Mouse (Mus musculus) layer of hippocampus, adult 9-10 months (tissue): ENCODE measurements around the gene Kpna7.
"Not testable (repeated sequence)": the region's sequence is repeated elsewhere in the genome, so short reads cannot be mapped to it uniquely, and the experiment has no call there.

ENCODE experiments used
- DNase-seq: peaks from one replicate; pipeline ENCODE4 v3.0.0; 2022; ENCODE audit warnings: low spot score

Gene Kpna7

GRCm38 (mm10) chr5:145101451-145101850 is 17.6 kb upstream of the Kpna7 start:
- not testable (repeated sequence) for DNase-seq

DNA sequence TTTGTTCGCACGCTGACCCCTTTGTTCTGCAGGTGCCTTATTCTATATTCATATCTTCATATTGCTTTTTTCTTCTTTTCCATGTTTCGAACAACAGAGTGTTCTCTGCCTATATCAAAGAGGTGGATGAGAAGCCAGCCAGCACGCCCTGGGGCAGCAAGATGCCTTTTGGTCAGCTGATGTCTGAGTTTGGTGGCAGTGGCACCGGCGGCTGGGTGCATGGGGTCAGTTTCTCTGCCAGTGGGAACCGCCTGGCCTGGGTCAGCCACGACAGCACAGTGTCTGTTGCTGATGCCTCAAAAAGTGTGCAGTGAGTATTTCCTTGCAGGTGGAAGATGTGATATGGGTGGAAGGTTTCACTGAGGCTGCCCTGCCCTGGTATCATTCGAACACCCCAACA is 17.1 kb upstream of the Kpna7 start:
- no peak for DNase-seq

DNA sequence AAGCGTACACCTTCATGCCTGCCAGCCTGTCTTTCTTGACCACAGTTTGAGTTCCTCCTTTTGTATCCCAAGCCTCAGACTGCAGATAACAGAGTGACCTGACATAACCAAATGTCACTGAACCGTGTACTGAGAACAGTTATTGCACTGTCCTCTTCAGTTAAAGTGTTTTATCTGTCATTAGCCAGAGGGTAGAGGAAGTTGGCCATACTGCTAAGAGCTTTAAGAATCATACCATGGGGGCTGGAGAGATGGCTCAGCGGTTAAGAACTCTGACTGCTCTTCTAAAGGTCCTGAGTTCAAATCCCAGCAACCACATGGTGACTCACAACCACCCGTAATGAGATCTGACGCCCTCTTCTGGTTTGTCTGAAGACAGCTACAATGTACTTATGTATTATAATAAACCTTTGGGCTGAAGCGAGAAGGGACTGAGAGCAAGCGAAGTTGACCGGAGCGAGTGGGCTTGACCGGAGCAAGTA is 14.6 kb upstream of the Kpna7 start:
- DNase-seq: no peak

- no peak for DNase-seq
Observed at GRCm38 (mm10) chr5:145096195-145096594, 12.4 kb upstream of the Kpna7 start.

- no peak for DNase-seq
Observed at GRCm38 (mm10) chr5:145089878-145090277, 6.0 kb upstream of the Kpna7 start.

DNA sequence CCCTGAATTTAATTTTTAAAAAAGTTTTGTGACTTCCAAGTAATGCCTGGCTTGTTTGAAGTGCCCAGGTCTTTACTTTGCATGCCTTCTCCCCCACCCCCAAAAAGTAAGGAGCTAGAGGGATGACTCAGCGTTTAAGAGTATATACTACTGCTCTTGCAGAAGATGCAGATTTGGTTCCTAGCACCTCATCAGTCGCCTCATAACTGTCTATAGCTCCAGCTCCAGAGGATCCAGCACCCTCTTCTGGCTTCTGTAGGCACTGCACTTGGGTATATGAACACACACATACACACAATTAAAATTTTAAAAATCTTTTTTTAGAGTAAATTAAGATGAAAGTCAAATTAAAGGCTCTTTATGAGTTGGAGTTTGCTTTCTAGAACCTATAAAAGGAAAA is 4.4 kb upstream of the Kpna7 start:
- DNase-seq: no peak

DNA sequence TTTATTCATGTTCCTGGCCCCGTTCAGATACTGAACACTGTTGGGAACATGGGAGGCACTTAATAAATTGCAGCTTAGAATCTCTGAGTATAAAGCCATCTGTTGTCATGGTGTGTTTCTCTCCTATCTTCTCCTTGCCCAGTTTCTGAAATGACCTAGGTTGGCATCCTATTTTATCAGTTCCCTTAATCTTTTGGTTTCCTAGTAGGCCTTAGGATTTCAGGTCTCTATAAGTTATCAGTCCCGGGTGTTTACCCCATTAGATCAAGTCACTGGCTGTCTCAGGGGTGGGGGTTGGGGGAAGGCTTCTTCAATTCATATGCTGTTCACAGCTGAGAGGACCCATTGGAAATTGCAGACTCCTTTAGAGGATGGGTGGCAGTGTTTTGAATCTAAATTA is 992 bp upstream of the Kpna7 start:
- no peak for DNase-seq

DNA sequence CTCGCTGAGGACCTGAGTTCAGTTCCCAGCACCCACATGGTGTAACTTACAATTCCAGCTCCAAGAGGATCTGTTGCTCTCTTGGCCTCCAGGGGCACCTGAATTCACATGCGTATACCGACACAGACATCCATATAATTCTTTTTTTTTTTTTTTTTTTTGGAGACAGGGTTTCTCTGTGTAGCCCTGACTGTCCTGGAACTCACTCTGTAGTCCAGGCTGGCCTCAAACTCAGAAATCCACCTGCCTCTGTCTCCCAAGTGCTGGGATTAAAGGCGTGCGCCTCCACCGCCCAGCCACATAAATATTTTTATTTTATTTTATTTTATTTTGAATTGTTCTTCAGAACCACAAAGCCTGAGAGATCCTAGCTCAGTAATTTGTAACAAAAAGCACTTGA is 629 bp downstream of the Kpna7 start:
- not testable (repeated sequence) for DNase-seq

DNA sequence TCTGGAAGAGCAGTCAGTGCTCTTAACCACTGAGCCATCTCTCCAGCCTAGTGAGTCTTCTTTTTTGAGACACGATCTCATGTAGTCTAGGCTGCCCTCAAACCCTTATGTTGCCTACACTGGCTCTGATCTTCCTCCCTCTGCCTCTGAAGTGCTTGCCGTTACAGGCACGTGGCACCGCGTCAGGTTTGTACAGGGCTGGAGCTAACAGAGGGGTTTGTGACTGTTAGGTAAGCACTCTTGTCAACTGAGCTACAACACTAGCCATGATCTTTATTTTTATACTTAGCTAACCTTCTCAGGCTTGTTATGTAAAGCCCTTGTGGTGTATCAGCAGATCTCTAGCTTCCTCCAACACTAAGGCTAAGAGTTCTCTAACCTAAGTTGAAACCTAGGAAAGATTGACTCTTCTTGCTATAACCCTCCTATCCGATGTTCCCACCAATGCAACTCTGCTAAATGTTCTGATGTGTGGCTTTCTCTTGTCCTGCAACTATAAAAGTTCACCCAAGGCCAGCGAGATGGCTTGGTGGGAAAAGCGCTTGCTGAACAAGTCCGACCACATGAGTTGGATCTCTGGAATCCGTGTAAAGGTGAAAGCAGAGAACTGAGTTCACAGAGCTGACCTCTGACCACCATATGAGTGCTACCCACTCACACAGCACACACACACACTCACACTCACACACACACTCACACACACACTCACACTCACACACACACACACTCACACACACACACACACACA is 1.8 kb downstream of the Kpna7 start:
- DNase-seq: no peak

- no peak for DNase-seq
Observed at GRCm38 (mm10) chr5:145075081-145075480, 8.7 kb downstream of the Kpna7 start.

GRCm38 (mm10) chr5:145071342-145071741 is 12.5 kb downstream of the Kpna7 start:
- no peak for DNase-seq

GRCm38 (mm10) chr5:145069707-145070106 is 14.1 kb downstream of the Kpna7 start:
- peak; percentile 65 for DNase-seq

GRCm38 (mm10) chr5:145068863-145069262 is 15.0 kb downstream of the Kpna7 start:
- no peak for DNase-seq

DNA sequence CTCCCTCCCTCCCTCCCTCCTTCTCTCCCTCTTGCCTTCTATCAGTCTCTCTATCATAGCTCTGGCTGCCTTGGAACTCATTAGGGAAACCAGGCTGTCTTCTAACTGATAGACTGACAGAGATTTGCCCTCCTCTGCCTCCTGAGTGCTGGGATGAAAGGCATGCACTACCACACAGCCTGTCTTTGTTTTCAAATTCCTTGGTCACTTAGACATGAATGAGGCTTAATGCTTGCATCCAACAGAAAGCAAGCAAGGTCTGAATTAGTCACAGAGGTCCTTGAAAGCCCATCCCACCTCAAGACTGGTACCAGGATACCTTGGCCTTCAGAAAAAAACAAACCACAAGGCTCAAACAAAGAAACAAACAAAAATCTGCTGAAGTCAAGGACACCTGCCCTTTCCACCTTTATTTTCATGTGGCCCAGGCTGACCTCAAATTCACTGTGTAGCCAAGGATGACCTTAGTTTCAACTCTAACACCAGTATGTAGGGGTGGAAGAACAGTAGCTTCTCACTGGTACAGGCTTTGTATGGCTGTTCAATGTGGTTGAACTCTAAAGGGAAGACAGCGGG is 19.0 kb downstream of the Kpna7 start:
- no peak for DNase-seq

GRCm38 (mm10) chr5:145059524-145059923 is 24.3 kb downstream of the Kpna7 start:
- DNase-seq: no peak

GRCm38 (mm10) chr5:145058722-145059121 is 25.1 kb downstream of the Kpna7 start:
- DNase-seq: no peak

DNA sequence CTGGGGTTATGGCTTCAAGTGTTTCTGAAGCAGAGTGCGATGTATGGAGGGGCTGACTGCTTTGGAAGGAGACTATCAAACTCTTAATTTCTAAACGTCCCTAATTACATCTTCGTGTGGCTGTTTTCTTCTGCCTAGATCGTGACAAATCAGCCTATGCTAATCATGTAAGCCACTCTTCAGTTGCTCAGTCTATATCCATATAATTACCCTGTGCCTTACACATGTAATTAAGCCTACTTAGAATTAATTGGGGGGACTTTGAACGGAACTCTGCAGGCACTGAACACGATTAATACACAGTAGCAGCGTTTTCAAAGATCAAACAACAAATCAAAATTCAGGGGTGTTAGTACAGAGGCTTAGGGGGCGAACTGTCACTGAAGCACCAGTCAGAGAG is 25.9 kb downstream of the Kpna7 start:
- no peak for DNase-seq

DNA sequence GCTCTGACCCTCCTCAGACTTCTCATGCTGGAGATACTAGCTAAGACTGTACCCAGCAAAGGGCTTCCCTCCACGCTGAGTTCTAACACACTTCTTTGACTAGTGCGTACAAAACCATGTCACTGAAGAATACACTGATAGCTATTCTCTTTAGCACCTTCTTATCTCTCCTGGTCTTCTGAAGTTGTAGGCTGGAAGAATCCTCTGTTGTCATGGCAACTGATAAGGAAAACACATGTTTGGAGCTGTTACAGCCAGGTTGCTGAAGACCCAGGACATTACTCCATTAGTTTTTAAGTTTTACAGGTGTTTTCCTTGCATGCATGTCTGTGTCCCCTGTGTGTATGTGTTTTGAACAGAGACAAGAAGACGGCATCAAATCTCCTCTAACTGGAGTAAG is 29.6 kb downstream of the Kpna7 start:
- not testable (repeated sequence) for DNase-seq

DNA sequence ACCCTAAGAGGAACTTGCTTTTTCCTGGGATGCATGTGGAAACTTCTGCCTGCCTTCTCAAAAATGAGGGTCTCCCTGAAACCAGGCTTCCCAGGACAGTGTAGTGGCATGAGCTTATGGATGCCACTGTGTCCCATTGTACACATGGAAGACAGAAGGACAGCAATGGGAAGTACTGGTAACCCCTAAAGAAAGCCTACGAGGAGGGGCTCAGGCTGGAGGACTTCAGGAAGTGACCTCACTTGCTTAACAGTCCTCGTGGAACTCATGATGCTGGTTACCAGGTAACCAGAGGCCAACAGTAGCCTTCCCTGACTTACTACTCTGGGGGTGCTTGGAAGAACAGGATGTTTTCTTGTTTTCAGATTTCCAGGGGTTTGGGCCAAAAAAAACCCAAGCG is 41.1 kb downstream of the Kpna7 start, which contains the start of gene 1700018F24Rik:
1700018F24Rik (plus strand) TSS at position 301 of the 400 bp plus-strand sequence.
- not testable (repeated sequence) for DNase-seq

GRCm38 (mm10) chr5:145041628-145042027 is 42.2 kb downstream of the Kpna7 start:
- DNase-seq: no peak

DNA sequence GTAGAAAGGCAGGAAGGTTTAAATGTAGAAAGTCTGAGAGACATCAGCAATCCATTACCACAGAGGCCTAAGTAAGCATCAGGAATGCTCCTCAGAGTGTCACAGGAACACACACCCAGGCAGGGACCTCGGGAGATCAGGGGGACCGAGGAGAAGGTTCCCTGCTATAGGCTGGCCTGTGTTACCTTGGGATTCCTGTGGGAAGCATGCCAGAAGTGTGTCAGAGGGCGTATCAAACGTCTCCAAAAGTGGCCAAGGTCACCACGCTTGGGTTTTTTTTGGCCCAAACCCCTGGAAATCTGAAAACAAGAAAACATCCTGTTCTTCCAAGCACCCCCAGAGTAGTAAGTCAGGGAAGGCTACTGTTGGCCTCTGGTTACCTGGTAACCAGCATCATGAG is 51.4 kb downstream of the Kpna7 start, which contains the start of gene Gm4871:
Gm4871 (minus strand) TSS at position 364 of the 400 bp plus-strand sequence.
- not testable (repeated sequence) for DNase-seq

- not testable (repeated sequence) for DNase-seq
Observed at GRCm38 (mm10) chr5:145030476-145030875, 53.4 kb downstream of the Kpna7 start.

GRCm38 (mm10) chr5:145020712-145021111 is 63.1 kb downstream of the Kpna7 start:
- DNase-seq: not testable (repeated sequence)
